Mouse (Mus musculus): Measurements from ENCODE around the gene Tgoln1.

DNA sequence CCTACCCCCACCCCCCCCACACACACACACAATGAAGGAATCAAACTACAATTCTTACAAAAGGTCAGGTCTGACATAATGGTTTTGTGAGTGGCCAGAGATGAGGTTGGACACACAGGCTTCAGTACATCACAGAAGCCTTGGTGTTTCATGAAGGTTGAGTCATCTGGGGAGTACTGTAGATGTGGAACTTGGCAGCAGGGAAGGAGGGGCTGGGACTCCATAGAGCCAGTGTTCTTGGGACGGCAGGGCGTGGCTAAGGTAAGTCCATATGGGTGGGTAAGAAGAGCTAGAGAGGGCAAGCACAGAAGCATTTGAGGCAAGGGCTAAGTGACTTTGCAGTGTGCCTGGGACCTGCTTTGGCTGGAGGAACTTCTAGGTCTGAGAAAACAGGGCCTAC, 12.7 kb downstream of the Tgoln1 start:
- TF ChIP-seq CTCF (IDR thresholded peaks at IDR 0.05; ENCODE audit: low read depth, low read length) (no peak), POLR2A (IDR thresholded peaks at IDR 0.05; ENCODE audit: borderline replicate concordance, low read depth, low read length) (no peak)
